Mouse (Mus musculus): Measurements from ENCODE around the gene Hist3h2ba. TPM values are rescaled to one million over a fixed set of nuclear protein-coding genes. Genes with fewer than 3 reads are reported as not detected.

Gene Hist3h2ba
- polyA plus RNA-seq, 1 experiment from 2014 or later, result 45.8 TPM

DNA sequence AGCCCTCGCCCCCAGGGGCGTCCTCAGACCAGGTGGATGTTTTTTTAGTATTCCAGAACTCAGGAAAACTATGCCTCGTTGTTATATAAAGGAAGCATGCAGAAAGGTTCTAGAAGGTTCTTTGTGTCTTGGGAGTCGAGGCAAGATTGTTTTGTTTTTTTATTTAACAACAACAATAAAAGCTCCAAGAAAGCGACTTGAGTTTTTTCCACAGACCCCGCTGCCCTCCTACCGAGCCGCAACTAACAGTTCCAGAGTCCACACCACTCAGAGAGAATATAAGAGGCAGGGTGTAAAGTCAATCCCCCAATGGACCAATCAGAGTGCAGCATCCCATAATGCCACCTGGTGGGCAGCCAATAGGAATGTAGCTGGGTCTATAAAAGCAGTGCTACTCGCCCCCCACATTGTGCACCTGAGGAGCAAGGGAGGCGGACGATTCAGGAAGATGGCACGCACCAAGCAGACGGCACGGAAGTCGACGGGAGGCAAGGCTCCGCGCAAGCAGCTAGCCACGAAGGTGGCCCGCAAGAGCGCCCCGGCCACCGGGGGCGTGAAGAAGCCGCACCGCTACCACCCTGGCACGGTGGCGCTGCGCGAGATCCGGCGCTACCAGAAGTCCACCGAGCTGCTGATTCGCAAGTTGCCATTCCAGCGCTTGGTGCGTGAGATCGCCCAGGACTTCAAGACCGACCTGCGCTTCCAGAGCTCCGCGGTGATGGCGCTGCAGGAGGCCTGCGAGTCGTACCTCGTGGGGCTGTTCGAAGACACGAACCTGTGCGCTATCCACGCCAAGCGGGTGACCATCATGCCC is 12.9 kb downstream of the Hist3h2ba start:
- Histone ChIP-seq H3K4me1 (replicated peaks; ENCODE audit: insufficient read depth, low read length) (peaks cover 15% of the 10 kb centered on the region), H3K9me3 (replicated peaks; ENCODE audit: low read length) (no peaks in the 10 kb centered on the region), H3K4me3 (replicated peaks; ENCODE audit: low read depth, low read length) (no peak overlapping the region), H3K27me3 (ENCODE audit: insufficient read depth, low read length) (no peaks in the 10 kb centered on the region), H3K9ac (ENCODE audit: low read depth, low read length) (no peak overlapping the region), H3K27ac (no peak overlapping the region), H3K36me3 (ENCODE audit: insufficient read depth, low read length) (no peaks in the 10 kb centered on the region), H3K4me2 (ENCODE audit: low read length) (no peak overlapping the region)
- TF ChIP-seq CTCF (IDR thresholded peaks at IDR 0.05; ENCODE audit: low read depth), result no peak
- DNase-seq (ENCODE audit: low spot score) (no peak), ATAC-seq (replicated peaks; ENCODE audit: low FRiP score, low read depth) (no peak)
- 72% methylated on average over 50 of the region's 50 CpGs for WGBS

- no peak overlapping the region for H3K4me3 ChIP-seq (replicated peaks; ENCODE audit: low read depth, low read length)
- H3K27ac ChIP-seq, result no peak overlapping the region
- H3K4me1 ChIP-seq (replicated peaks; ENCODE audit: insufficient read depth, low read length), result peaks cover 5% of the 10 kb centered on the region; the same call in 1 of the 2 replicates
- no peak overlapping the region for H3K4me2 ChIP-seq (ENCODE audit: low read length)
- no peak for TF ChIP-seq CTCF (IDR thresholded peaks at IDR 0.05; ENCODE audit: low read depth)
- no peaks in the 10 kb centered on the region for H3K9me3 ChIP-seq (replicated peaks; ENCODE audit: low read length)
- no peak for ATAC-seq (replicated peaks; ENCODE audit: low FRiP score, low read depth)
- no peak overlapping the region for H3K9ac ChIP-seq (ENCODE audit: low read depth, low read length)
- no peaks in the 10 kb centered on the region for H3K27me3 ChIP-seq (ENCODE audit: insufficient read depth, low read length)
- DNase-seq (ENCODE audit: low spot score), result no peak
- 33% methylated on average over 17 of the region's 17 CpGs for WGBS
- H3K36me3 ChIP-seq (ENCODE audit: insufficient read depth, low read length), result no peaks in the 10 kb centered on the region
Observed at GRCm38 (mm10) chr11:58963543-58963942, 14.8 kb downstream of the Hist3h2ba start.

GRCm38 (mm10) chr11:58964216-58964615 is 15.5 kb downstream of the Hist3h2ba start:
- H3K4me2 ChIP-seq (ENCODE audit: low read length), result no peak overlapping the region
- H3K9me3 ChIP-seq (replicated peaks; ENCODE audit: low read length), result no peaks in the 10 kb centered on the region
- ATAC-seq (replicated peaks; ENCODE audit: low FRiP score, low read depth) (no peak), DNase-seq (ENCODE audit: low spot score) (no peak)
- no peak overlapping the region for H3K9ac ChIP-seq (ENCODE audit: low read depth, low read length)
- H3K4me3 ChIP-seq (replicated peaks; ENCODE audit: low read depth, low read length), result no peak overlapping the region
- H3K4me1 ChIP-seq (replicated peaks; ENCODE audit: insufficient read depth, low read length), result peaks cover 8% of the 10 kb centered on the region
- TF ChIP-seq CTCF (IDR thresholded peaks at IDR 0.05; ENCODE audit: low read depth), result no peak
- 84% methylated on average over 7 of the region's 7 CpGs for WGBS
- no peak overlapping the region for H3K27ac ChIP-seq
- H3K27me3 ChIP-seq (ENCODE audit: insufficient read depth, low read length), result no peaks in the 10 kb centered on the region
- H3K36me3 ChIP-seq (ENCODE audit: insufficient read depth, low read length), result no peaks in the 10 kb centered on the region

DNA sequence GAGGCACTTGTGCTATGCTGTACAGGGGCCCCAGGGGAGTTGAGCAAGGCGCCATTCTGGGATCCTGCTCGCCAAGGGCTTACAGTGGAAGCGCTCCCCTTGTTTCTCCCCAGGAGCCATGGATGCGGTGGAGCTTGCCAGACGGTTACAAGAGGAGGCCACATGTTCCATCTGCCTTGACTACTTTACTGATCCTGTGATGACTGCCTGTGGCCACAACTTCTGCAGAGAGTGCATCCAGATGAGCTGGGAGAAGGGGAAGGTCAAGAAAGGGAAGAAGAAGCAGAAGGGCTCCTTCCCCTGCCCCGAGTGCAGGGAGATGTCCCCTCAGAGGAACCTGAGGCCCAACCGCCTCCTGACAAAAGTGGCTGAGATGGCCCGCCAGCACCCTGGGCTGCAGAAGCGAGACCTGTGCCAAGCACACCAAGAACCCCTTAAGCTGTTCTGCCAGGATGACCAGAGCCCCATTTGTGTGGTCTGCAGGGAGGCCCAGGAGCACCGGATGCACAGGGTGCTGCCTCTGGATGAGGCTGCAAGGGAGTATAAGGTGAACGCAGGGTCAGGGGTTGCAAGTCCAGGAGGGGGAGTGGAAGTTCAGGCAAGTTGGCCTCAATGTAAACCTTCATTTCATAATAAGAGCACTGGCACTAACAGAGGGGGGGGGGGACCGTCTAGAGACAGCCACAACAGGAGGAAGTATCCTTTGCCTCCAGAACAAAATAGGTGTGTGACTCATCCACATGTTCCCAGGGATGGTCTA is 16.5 kb downstream of the Hist3h2ba start:
- Histone ChIP-seq H3K4me1 (replicated peaks; ENCODE audit: insufficient read depth, low read length) (peaks cover 18% of the 10 kb centered on the region), H3K9me3 (replicated peaks; ENCODE audit: low read length) (no peaks in the 10 kb centered on the region), H3K9ac (ENCODE audit: low read depth, low read length) (no peak overlapping the region), H3K4me2 (ENCODE audit: low read length) (no peak overlapping the region), H3K36me3 (ENCODE audit: insufficient read depth, low read length) (no peaks in the 10 kb centered on the region), H3K27me3 (ENCODE audit: insufficient read depth, low read length) (no peaks in the 10 kb centered on the region), H3K27ac (no peak overlapping the region), H3K4me3 (replicated peaks; ENCODE audit: low read depth, low read length) (no peak overlapping the region)
- no peak for TF ChIP-seq CTCF (IDR thresholded peaks at IDR 0.05; ENCODE audit: low read depth)
- ATAC-seq (replicated peaks; ENCODE audit: low FRiP score, low read depth) (peak; percentile 41; the same call in 1 of the 2 replicates), DNase-seq (ENCODE audit: low spot score) (peak; percentile 68)
- 34% methylated on average over 12 of the region's 12 CpGs for WGBS

GRCm38 (mm10) chr11:58967346-58967745 is 18.6 kb downstream of the Hist3h2ba start:
- no peak for ATAC-seq (replicated peaks; ENCODE audit: low FRiP score, low read depth)
- DNase-seq (ENCODE audit: low spot score), result peak; percentile 60
- no peaks in the 10 kb centered on the region for H3K9me3 ChIP-seq (replicated peaks; ENCODE audit: low read length)
- 97% methylated on average over 1 of the region's 1 CpGs for WGBS
- TF ChIP-seq CTCF (IDR thresholded peaks at IDR 0.05; ENCODE audit: low read depth), result peak; percentile 74
- H3K4me1 ChIP-seq (replicated peaks; ENCODE audit: insufficient read depth, low read length), result peaks cover 22% of the 10 kb centered on the region
- no peak overlapping the region for H3K4me2 ChIP-seq (ENCODE audit: low read length)
- no peaks in the 10 kb centered on the region for H3K36me3 ChIP-seq (ENCODE audit: insufficient read depth, low read length)
- no peak overlapping the region for H3K9ac ChIP-seq (ENCODE audit: low read depth, low read length)
- H3K4me3 ChIP-seq (replicated peaks; ENCODE audit: low read depth, low read length), result no peak overlapping the region
- H3K27me3 ChIP-seq (ENCODE audit: insufficient read depth, low read length), result no peaks in the 10 kb centered on the region
- H3K27ac ChIP-seq, result no peak overlapping the region

DNA sequence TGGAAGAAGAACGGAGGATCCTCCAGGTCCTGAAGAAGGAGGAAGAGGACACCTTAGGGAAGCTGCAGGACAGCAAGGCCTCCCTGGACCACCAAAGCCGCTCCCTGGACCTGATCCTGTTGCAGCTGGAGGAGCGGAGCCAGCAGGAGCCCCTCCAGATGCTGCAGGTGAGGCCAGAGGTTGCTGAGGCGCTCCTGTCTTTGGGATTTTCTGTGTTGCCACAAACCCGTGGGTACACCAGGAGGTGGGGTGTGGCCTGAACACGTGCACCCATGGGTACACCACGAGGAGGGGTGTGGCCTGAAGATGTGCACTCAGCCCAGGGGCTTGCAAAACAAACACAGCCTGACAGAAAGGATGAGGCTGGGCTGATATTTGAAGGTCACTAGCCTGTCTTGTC is 19.8 kb downstream of the Hist3h2ba start:
- TF ChIP-seq CTCF (IDR thresholded peaks at IDR 0.05; ENCODE audit: low read depth), result no peak
- H3K27ac ChIP-seq, result peak overlapping the region; percentile 88
- H3K9me3 ChIP-seq (replicated peaks; ENCODE audit: low read length), result no peaks in the 10 kb centered on the region
- WGBS, result 70% methylated on average over 7 of the region's 7 CpGs
- H3K36me3 ChIP-seq (ENCODE audit: insufficient read depth, low read length), result no peaks in the 10 kb centered on the region
- H3K4me2 ChIP-seq (ENCODE audit: low read length), result no peak overlapping the region
- no peaks in the 10 kb centered on the region for H3K27me3 ChIP-seq (ENCODE audit: insufficient read depth, low read length)
- DNase-seq (ENCODE audit: low spot score) (no peak), ATAC-seq (replicated peaks; ENCODE audit: low FRiP score, low read depth) (no peak; the same call in 1 of the 2 replicates)
- no peak overlapping the region for H3K9ac ChIP-seq (ENCODE audit: low read depth, low read length)
- peaks cover 22% of the 10 kb centered on the region for H3K4me1 ChIP-seq (replicated peaks; ENCODE audit: insufficient read depth, low read length)
- no peak overlapping the region for H3K4me3 ChIP-seq (replicated peaks; ENCODE audit: low read depth, low read length)

Measured in kidney, postnatal 0 days (tissue).